7 mouse cellular contexts compared by ENCODE assay signal in genomic region chr5:4263560-4264160, GRCm38 (mm10).
DNase-seq lines count a peak whose midpoint lies in the region; ATAC-seq and TF ChIP-seq lines count a peak whose summit lies in the region.

No protein-coding gene starts in this region.

- no peak for ATAC-seq in erythroid progenitor cell, adult 5-6 weeks (replicated peaks; ENCODE audit: low FRiP score, poor library complexity, severe bottlenecking)

- peak; percentile 7 to 65 for DNase-seq in layer of hippocampus, adult 18-20 months (ENCODE audit: low spot score in 2 of 2)
- no peak for DNase-seq in layer of hippocampus, postnatal 36 days
- DNase-seq in brain, embryonic 14.5 days (ENCODE audit: low read depth) = peak; percentile 86
- peak; percentile 43 for DNase-seq in embryo, embryonic 10.5 days (ENCODE audit: low spot score)
- peak; percentile 21 for DNase-seq in lung, postnatal 36 days
- no peak for DNase-seq in T-cell, adult 2 months (ENCODE audit: low spot score)

- peak; percentile 56; the same call in 1 of the 2 replicates for TF ChIP-seq CTCF in brain, embryonic 14.5 days (IDR thresholded peaks at IDR 0.05; ENCODE audit: borderline replicate concordance, extremely low read depth, insufficient read depth, insufficient read length)

- TF ChIP-seq POLR2A in brain, embryonic 14.5 days (IDR thresholded peaks at IDR 0.05; ENCODE audit: borderline replicate concordance, extremely low read depth, insufficient read depth, insufficient read length, poor library complexity, severe bottlenecking) = no peak

Comparison
In these comparisons a context has a peak if more than half of its experiments do, and no peak if none do; other contexts are left out.
1. DNase-seq: peak in layer of hippocampus, adult 18-20 months (2 of 2), brain, embryonic 14.5 days (single experiment), embryo, embryonic 10.5 days (single experiment) and lung, postnatal 36 days (single experiment); none in layer of hippocampus, postnatal 36 days (0 of 2) and T-cell, adult 2 months (single experiment).